Mouse (Mus musculus) limb, embryonic 15.5 days (tissue): ENCODE measurements at regions not wholly inside any gene's neighbourhood (a gene's known extent, or its start where the extent isn't known, plus 50 kb on each side); places are given as distances from the start of the nearest gene placed in this dataset.

Experiments
- ATAC-seq: fragments of 200-750 bp; cut with Nextera tagmentation; 2 replicates; pipeline ENCODE4 v1.8.0; 2017; ENCODE audit warnings: low read depth, moderate TSS enrichment; ENCODE audit not compliant: insufficient number of reproducible peaks, low FRiP score, low TSS enrichment
- H3K27ac ChIP-seq: fragments of 300-500 bp; sonication (generic); 2 replicates; pipeline ENCODE4 v1.5.1; 2015; ENCODE audit warnings: moderate library complexity, mild to moderate bottlenecking, inconsistent platforms
- H3K27me3 ChIP-seq: fragments of 300-500 bp; sonication (generic); 2 replicates; pipeline ENCODE4 v1.6.1; 2015; ENCODE audit warnings: inconsistent platforms
- H3K36me3 ChIP-seq: fragments of 300-500 bp; sonication (generic); 2 replicates; pipeline ENCODE4 v1.6.1; 2015; ENCODE audit warnings: inconsistent platforms
- H3K4me1 ChIP-seq: fragments of 300-500 bp; sonication (generic); 2 replicates; pipeline ENCODE4 v1.6.1; 2015; ENCODE audit warnings: inconsistent platforms
- H3K4me2 ChIP-seq: fragments of 300-500 bp; sonication (generic); 2 replicates; pipeline ENCODE4 v1.6.1; 2015; ENCODE audit warnings: mild to moderate bottlenecking, inconsistent platforms
- H3K4me3 ChIP-seq: fragments of 300-500 bp; sonication (generic); 2 replicates; pipeline ENCODE4 v1.5.1; 2015; ENCODE audit warnings: mild to moderate bottlenecking, inconsistent platforms
- H3K9ac ChIP-seq: fragments of 300-500 bp; sonication (generic); 2 replicates; pipeline ENCODE4 v1.6.1; 2015; ENCODE audit warnings: inconsistent platforms
- H3K9me3 ChIP-seq: fragments of 300-500 bp; sonication (generic); 2 replicates; pipeline ENCODE4 v1.6.1; 2016; ENCODE audit warnings: inconsistent platforms
- WGBS: fragments of 180-500 bp; shearing (Covaris S2); methylation state at CpG from one replicate; pipeline ENCODE4 v1.1.7; 2015; 5-methylcytosine and 5-hydroxymethylcytosine counted together

DNA sequence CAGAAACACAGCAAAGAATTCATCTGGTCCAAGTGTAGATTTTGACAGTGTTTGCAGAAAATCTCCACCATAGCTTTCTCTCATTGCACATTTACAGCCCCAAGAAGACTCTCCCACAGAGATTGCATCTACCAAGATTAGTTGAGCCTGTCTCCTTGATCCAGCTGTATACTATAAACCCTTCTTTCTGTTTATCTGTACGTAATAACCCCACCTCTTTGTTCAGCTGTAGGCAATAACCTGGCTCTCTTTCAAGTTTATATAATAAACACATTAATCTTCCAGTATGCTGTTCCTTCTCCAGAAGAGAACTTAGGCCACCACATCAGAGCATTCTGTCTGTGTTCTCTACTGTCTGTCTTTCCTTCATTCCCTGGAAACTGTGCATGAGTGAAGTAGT is 594.9 kb upstream of the Fam92a start:
- no peaks in the 10 kb centered on the region for H3K9me3 ChIP-seq
- no peak overlapping the region for H3K27ac ChIP-seq
- no peaks in the 10 kb centered on the region for H3K4me1 ChIP-seq
- H3K4me3 ChIP-seq = no peak overlapping the region
- ATAC-seq = no peak
- no peak overlapping the region for H3K4me2 ChIP-seq
- H3K36me3 ChIP-seq = no peaks in the 10 kb centered on the region
- WGBS = 69% methylated on average over 1 of the region's 1 CpGs
- H3K27me3 ChIP-seq = no peaks in the 10 kb centered on the region
- H3K9ac ChIP-seq = no peak overlapping the region

DNA sequence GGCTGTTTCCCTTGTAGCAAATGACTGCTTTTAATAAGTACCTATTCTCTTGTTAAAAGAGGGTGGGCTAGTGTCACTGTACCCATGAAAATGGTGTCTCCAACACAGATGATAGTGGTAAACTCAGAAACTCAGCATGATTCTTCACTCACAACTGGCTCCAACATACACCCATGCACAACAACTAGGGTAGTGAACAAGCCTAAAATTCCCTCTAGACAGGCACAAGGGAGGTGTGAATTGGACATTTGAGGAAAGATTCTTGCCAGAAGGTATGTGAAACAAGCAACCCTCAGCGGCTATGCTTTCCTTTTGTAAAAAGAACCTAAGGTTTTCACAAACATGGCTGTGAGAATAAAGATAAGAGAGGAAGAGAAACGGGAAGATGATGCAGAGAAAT is 579.0 kb upstream of the Fam92a start:
- no peaks in the 10 kb centered on the region for H3K36me3 ChIP-seq
- WGBS = 81% methylated on average over 2 of the region's 2 CpGs

DNA sequence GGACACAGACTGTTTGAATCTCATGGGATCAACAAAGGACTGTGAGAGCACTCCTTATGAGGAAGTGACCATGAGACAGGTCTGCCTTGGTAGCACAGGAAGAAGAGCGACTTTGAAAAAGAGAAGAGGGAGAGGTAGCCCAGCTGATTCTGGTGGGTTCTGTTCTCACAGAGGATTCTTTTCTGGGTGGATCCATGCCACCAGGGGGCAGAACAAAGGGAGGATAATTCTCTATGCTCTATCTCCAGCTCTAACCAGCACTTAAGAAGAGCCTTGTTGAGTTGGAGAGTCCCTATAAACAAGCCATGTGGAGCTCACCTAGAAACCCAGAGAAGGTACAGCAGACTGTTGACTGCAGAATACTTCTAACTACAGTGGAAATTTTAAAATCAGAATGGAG is 578.1 kb upstream of the Fam92a start:
- no peak overlapping the region for H3K9ac ChIP-seq
- no peaks in the 10 kb centered on the region for H3K27me3 ChIP-seq
- no peak overlapping the region for H3K4me3 ChIP-seq
- H3K27ac ChIP-seq = no peak overlapping the region
- H3K4me1 ChIP-seq = no peaks in the 10 kb centered on the region
- H3K36me3 ChIP-seq = no peaks in the 10 kb centered on the region
- H3K9me3 ChIP-seq = no peaks in the 10 kb centered on the region
- WGBS = 94% methylated on average over 1 of the region's 1 CpGs
- no peak overlapping the region for H3K4me2 ChIP-seq
- no peak for ATAC-seq

More for the DNA sequence above, 579.0 kb upstream of the Fam92a start:
- Histone ChIP-seq H3K4me3 (no peak overlapping the region), H3K4me2 (no peak overlapping the region), H3K9ac (no peak overlapping the region), H3K4me1 (no peaks in the 10 kb centered on the region), H3K9me3 (no peaks in the 10 kb centered on the region), H3K27ac (no peak overlapping the region), H3K27me3 (no peaks in the 10 kb centered on the region)
- ATAC-seq = no peak

DNA sequence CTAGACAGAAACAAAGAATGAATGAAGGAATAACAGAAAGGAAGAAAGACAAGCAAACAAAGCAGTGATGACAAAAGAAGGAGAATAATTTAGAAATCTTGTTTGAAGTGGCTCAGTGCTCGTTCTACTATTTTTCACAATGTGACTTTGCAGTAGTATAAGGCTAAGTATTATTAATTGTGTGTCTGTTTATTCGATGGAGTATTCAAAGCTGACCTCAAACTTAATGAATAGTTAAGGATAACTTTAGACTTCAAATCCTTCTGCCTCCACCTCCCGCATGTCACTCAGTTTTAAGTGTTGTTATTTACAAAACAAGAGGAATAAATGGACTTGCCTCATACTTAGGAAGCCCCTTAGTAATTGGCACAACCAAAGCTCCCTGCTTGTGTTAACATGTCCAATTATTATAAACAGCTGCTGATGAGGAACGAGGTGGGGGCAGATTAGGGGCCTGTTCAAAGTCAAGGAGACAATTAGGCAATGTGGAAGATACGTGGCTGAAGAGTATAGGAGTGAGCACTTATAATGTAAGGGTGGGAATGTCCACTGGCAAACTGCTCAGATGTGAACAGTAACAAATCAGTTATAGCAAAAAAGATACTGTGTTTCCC is 572.0 kb upstream of the Fam92a start:
- Histone ChIP-seq H3K4me2 (no peak overlapping the region), H3K4me1 (no peaks in the 10 kb centered on the region), H3K27ac (no peak overlapping the region), H3K9me3 (no peaks in the 10 kb centered on the region), H3K9ac (no peak overlapping the region), H3K4me3 (no peak overlapping the region), H3K36me3 (no peaks in the 10 kb centered on the region), H3K27me3 (no peaks in the 10 kb centered on the region)
- 56% methylated on average over 5 of the region's 5 CpGs for WGBS
- no peak for ATAC-seq

DNA sequence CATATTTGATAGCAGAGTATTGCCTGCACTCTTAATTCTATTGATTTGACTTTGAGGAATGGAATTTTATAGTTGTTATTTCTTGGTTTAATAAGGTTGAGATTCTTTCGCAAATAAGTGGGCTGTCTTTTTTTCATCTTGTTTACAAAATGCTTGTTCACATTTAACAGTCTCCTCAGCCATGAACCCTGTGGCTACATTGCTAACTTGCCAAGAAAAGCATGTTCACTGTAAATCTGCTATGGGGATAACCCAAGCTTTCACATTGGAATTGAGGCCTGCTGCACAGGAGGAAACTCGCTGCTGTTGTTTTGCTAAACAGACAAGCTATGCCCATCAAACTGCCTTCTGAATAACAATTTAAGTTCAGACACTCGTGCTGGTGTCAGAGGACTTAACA is 564.6 kb upstream of the Fam92a start:
- H3K9me3 ChIP-seq = no peaks in the 10 kb centered on the region
- 59% methylated on average over 3 of the region's 3 CpGs for WGBS

DNA sequence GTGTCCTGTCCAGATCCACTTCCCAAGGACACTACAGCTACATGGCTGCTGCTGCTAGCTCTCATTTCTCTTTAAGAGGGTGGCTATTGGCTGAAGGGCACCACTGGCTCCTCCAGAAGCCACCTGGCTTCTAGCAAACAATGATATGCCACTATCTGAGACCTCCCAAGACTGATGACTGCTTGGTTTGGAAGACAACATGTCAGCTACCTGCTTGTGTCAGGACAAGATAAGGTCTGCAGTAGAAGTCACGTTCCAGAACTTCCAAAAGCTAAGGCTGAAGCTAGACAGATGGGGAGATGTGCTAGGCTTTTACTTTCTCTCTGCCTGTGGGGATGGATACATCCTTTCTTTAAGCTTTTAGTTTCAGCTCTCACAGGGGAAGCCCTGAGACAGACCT is 528.4 kb upstream of the Fam92a start:
- ATAC-seq = no peak
- Histone ChIP-seq H3K27ac (no peak overlapping the region), H3K4me3 (no peak overlapping the region), H3K36me3 (no peaks in the 10 kb centered on the region), H3K4me2 (no peak overlapping the region), H3K4me1 (no peaks in the 10 kb centered on the region), H3K27me3 (no peaks in the 10 kb centered on the region), H3K9me3 (no peaks in the 10 kb centered on the region), H3K9ac (no peak overlapping the region)
- 91% methylated on average over 1 of the region's 1 CpGs for WGBS

More for the DNA sequence above, 564.6 kb upstream of the Fam92a start:
- H3K4me1 ChIP-seq = no peaks in the 10 kb centered on the region
- H3K4me2 ChIP-seq = no peak overlapping the region
- no peak overlapping the region for H3K27ac ChIP-seq
- no peak overlapping the region for H3K4me3 ChIP-seq
- no peak for ATAC-seq
- no peaks in the 10 kb centered on the region for H3K27me3 ChIP-seq
- H3K36me3 ChIP-seq = no peaks in the 10 kb centered on the region
- no peak overlapping the region for H3K9ac ChIP-seq

DNA sequence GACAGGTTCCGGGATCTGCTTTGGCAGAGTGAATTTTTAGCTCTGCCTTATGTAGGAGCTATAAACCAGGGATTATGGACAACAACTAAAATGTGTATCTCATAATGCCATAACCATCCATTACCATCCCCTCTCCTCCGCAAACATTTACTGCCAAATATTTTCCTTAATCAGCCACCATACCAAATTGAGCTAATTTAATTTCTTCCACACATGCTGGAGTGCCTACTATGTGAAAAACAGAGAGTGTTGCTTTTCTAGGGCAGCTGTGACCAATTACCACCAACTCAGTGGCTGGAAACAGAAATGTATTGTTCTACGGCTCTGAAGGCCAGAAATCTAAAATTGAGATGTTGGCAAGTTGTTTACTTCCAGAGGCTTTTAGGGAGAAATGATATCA is 506.0 kb upstream of the Fam92a start:
- Histone ChIP-seq H3K4me1 (no peaks in the 10 kb centered on the region), H3K9me3 (no peaks in the 10 kb centered on the region), H3K27me3 (no peaks in the 10 kb centered on the region), H3K9ac (no peak overlapping the region), H3K4me2 (no peak overlapping the region), H3K4me3 (no peak overlapping the region), H3K36me3 (no peaks in the 10 kb centered on the region), H3K27ac (no peak overlapping the region)
- WGBS = 52% methylated on average over 3 of the region's 3 CpGs
- ATAC-seq = no peak

DNA sequence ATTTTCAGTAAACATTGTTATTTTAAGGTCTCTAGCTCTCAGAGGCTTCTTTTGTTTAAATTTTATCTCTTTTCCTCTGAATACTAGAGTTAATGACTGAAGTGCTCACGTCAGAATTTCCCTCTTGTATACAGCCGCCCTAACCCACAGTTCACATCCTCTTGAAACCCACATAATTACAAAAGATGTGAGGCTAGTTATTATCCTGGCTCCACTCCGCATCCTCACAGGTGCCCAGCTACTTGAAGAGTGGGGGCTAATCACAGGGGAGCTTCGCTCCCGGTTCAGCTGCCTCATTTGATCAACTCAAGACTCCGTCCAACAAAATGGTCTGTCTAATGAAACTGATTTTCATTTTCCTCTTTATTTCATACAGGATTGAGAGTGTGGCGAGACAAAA is 499.6 kb upstream of the Fam92a start:
- Histone ChIP-seq H3K9me3 (no peaks in the 10 kb centered on the region), H3K4me3 (no peak overlapping the region), H3K4me2 (no peak overlapping the region), H3K9ac (no peak overlapping the region), H3K4me1 (no peaks in the 10 kb centered on the region), H3K27me3 (no peaks in the 10 kb centered on the region), H3K36me3 (no peaks in the 10 kb centered on the region), H3K27ac (no peak overlapping the region)
- no peak for ATAC-seq
- WGBS = 69% methylated on average over 7 of the region's 7 CpGs

DNA sequence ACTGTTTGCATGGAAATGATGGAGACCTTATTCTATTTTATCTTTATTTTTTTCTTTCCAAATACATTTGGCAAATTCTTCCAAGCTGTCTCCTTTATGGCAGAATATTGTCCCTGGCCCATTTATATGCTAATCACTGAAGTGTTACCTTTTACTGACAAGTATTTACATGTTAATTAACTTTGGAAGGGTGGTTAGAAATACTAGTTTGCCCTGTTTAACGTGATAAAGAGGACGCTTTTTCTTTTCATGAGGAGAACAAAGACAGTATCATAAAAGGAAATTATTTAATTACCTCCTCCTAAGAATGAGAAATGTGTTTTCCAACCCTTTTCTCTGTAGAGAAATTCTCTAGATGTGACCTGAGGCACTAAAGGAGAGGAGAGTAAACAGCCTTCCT is 491.4 kb upstream of the Fam92a start:
- H3K4me3 ChIP-seq = no peak overlapping the region
- no peaks in the 10 kb centered on the region for H3K27me3 ChIP-seq
- no peaks in the 10 kb centered on the region for H3K4me1 ChIP-seq
- no peak overlapping the region for H3K27ac ChIP-seq
- ATAC-seq = no peak
- no peak overlapping the region for H3K4me2 ChIP-seq
- H3K36me3 ChIP-seq = no peaks in the 10 kb centered on the region
- no peaks in the 10 kb centered on the region for H3K9me3 ChIP-seq
- no peak overlapping the region for H3K9ac ChIP-seq
- WGBS = 28% methylated on average over 2 of the region's 2 CpGs

DNA sequence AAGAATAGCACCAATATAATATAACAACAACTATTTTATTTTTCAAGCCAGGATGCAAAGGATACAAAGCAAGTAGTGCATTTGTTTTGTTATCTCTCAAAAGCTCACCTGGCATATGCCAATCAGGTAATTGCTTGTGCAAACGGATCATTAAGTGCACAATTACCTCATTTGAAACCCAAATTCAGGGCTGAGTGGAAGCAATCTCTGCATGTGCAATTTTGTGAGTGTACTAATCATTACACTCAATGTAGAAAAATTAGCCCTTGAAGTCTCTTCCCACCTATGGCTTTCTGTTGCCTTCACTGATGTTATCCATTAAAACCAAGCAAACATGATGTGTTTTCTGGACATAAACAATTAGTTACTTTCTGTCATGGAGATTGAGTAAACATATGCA is 490.9 kb upstream of the Fam92a start:
- 55% methylated on average over 1 of the region's 1 CpGs for WGBS
- H3K27me3 ChIP-seq = no peaks in the 10 kb centered on the region
- no peak for ATAC-seq

DNA sequence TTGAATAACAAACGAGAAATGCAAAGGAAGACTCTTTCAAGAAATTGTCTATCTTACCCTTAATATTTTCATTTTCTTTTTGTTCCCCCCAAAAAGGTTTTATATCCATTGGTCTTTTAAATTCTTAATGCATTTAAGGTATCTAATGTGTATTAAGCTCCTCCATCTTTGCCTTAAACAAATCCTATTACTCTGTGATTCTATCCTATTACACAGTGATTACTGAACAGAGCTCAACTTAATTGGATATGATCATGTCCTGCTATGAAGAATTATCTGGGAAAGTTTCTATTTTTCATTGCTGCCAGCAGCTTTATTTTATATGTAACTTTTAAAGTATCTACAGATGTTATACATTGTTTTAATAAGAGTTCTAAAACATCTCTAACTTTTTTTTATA is 487.3 kb upstream of the Fam92a start:
- no peak overlapping the region for H3K4me2 ChIP-seq
- H3K9ac ChIP-seq = no peak overlapping the region
- peaks cover 15% of the 10 kb centered on the region; the same call in 1 of the 2 replicates for H3K4me1 ChIP-seq
- no peak overlapping the region for H3K27ac ChIP-seq
- H3K27me3 ChIP-seq = no peaks in the 10 kb centered on the region
- H3K4me3 ChIP-seq = no peak overlapping the region
- H3K36me3 ChIP-seq = no peaks in the 10 kb centered on the region
- H3K9me3 ChIP-seq = no peaks in the 10 kb centered on the region
- no peak for ATAC-seq
- WGBS = 86% methylated on average over 1 of the region's 1 CpGs

More for the DNA sequence above, 490.9 kb upstream of the Fam92a start:
- H3K4me3 ChIP-seq = no peak overlapping the region
- H3K4me2 ChIP-seq = no peak overlapping the region
- no peaks in the 10 kb centered on the region for H3K4me1 ChIP-seq
- no peaks in the 10 kb centered on the region for H3K36me3 ChIP-seq
- no peaks in the 10 kb centered on the region for H3K9me3 ChIP-seq
- H3K27ac ChIP-seq = no peak overlapping the region
- H3K9ac ChIP-seq = no peak overlapping the region

DNA sequence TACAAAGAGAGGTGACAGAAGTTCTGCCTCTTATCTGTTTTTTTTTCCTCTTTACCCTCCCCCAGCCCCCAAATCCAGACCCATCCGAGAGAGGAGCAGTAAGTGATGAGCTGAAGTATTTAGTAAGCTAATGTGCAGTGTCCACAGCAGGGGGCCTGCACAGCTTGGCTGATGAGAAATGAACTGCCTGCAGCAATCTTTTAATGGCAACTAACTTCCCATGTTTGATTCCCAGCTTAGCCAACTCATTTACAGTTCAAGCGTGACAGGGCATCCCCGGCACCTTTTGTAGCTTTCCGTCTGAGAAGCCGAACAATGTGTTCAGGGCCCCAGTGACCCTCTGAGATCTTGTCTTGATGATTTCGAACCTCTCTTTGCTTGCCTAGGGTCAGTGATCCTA is 486.8 kb upstream of the Fam92a start:
- ATAC-seq = no peak
- H3K4me1 ChIP-seq = peaks cover 15% of the 10 kb centered on the region; the same call in 1 of the 2 replicates
- WGBS = 42% methylated on average over 6 of the region's 6 CpGs
- no peaks in the 10 kb centered on the region for H3K27me3 ChIP-seq
- H3K9ac ChIP-seq = no peak overlapping the region
- no peak overlapping the region for H3K27ac ChIP-seq
- no peaks in the 10 kb centered on the region for H3K36me3 ChIP-seq
- H3K4me2 ChIP-seq = no peak overlapping the region
- no peak overlapping the region for H3K4me3 ChIP-seq
- no peaks in the 10 kb centered on the region for H3K9me3 ChIP-seq

DNA sequence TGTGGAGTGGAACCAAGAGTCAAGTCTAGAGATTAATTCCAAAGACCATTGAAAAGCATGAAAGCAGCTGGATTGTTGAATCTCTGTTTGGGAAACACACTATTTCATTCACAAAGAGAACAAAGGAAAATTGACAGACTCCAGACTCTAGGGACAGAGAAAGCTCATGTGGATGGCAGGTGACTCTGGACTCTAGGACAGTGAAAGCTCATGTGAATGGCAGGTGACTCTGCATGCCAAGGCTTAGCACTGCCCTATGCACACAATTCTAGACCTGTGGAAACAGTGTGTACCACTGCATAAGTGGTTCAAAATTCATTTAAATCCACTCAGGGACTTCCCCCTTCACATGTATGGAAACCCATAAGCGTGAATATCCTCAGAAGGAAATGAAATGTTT is 486.0 kb upstream of the Fam92a start:
- Histone ChIP-seq H3K9me3 (no peaks in the 10 kb centered on the region), H3K36me3 (no peaks in the 10 kb centered on the region), H3K9ac (no peak overlapping the region), H3K27me3 (no peaks in the 10 kb centered on the region), H3K4me1 (peaks cover 15% of the 10 kb centered on the region; the same call in 1 of the 2 replicates), H3K4me3 (no peak overlapping the region), H3K4me2 (no peak overlapping the region), H3K27ac (no peak overlapping the region)
- 87% methylated on average over 1 of the region's 1 CpGs for WGBS
- no peak for ATAC-seq
